Mouse (Mus musculus) small intestine, adult 2 months (tissue): Measurements from ENCODE around the gene Vwa1. TPM values are rescaled to one million over a fixed set of nuclear protein-coding genes. Genes with fewer than 3 reads are reported as not detected.

Experiments used
- H3K27ac ChIP-seq: fragments of 200-500 bp; 2 replicates; pipeline ENCODE4 v1.5.1; 2012; ENCODE audit warnings: low read depth, low read length, control low read depth, inconsistent platforms; ENCODE audit not compliant: insufficient read depth
- H3K27me3 ChIP-seq: fragments of 200-500 bp; 2 replicates; pipeline ENCODE4 v1.6.1; 2012; ENCODE audit warnings: mild to moderate bottlenecking, moderate library complexity, low read length, inconsistent platforms; ENCODE audit not compliant: control insufficient read depth, insufficient read depth
- H3K36me3 ChIP-seq: fragments of 200-500 bp; 2 replicates; pipeline ENCODE4 v1.6.1; 2012; ENCODE audit warnings: mild to moderate bottlenecking, low read length, control low read depth, inconsistent platforms; ENCODE audit not compliant: control insufficient read depth, insufficient read depth
- H3K4me1 ChIP-seq: fragments of 200-500 bp; 2 replicates; pipeline ENCODE4 v1.6.1; 2012; ENCODE audit warnings: low read length, inconsistent platforms, mixed read lengths; ENCODE audit not compliant: control insufficient read depth, insufficient read depth, insufficient read length
- H3K4me3 ChIP-seq: fragments of 200-500 bp; 2 replicates; pipeline ENCODE4 v1.5.1; 2012; ENCODE audit warnings: low read depth, mild to moderate bottlenecking, control low read depth, inconsistent platforms, low read length, moderate library complexity
- CTCF ChIP-seq: fragments of 200-500 bp; IDR thresholded peaks from 2 replicates; pipeline ENCODE4 v1.5.1; 2012; ENCODE audit warnings: low read depth, mild to moderate bottlenecking, control low read depth, inconsistent platforms, low read length, moderate library complexity, mixed read lengths; ENCODE audit not compliant: insufficient replicate concordance, insufficient read length; ENCODE audit errors: extremely low read depth
- POLR2A ChIP-seq: fragments of 200-500 bp; IDR thresholded peaks from 2 replicates; pipeline ENCODE4 v1.6.1; 2012; ENCODE audit warnings: low read depth, mild to moderate bottlenecking, control low read depth, inconsistent platforms, low read length, moderate library complexity
- WGBS: fragments of 180-500 bp; shearing (Covaris S2); methylation state at CpG from one replicate; pipeline ENCODE4 v1.1.7; 2018; 5-methylcytosine and 5-hydroxymethylcytosine counted together
- polyA plus RNA-seq: library from polyadenylated mRNA; depleted of rRNA; stranded (reverse); fragments of >200 nt; gene quantifications from 2 replicates; pipeline ENCODE4 v1.2.3, GENCODE M21; 2012; rRNA removed

Gene Vwa1
- polyA plus RNA-seq, 1 experiment: 125 TPM

GRCm38 (mm10) chr4:155736421-155736820 lies 38.1 kb downstream of the Vwa1 start:
- TF ChIP-seq CTCF (no peak), POLR2A (no peak)
- Histone ChIP-seq H3K4me3 (no peak overlapping the region), H3K27ac (no peak overlapping the region), H3K27me3 (no peaks in the 10 kb centered on the region), H3K4me1 (peaks cover 7% of the 10 kb centered on the region; the same call in 1 of the 2 replicates), H3K36me3 (peaks cover 13% of the 10 kb centered on the region)
- WGBS: 91% methylated on average over 5 of the region's 5 CpGs

- Histone ChIP-seq H3K4me1 (peaks cover 7% of the 10 kb centered on the region; the same call in 1 of the 2 replicates), H3K27ac (no peak overlapping the region), H3K36me3 (peaks cover 8% of the 10 kb centered on the region), H3K4me3 (peak overlapping the region; percentile 80), H3K27me3 (no peaks in the 10 kb centered on the region)
- WGBS: 69% methylated on average over 5 of the region's 5 CpGs
- TF ChIP-seq CTCF (no peak), POLR2A (no peak)
Observed at GRCm38 (mm10) chr4:155735788-155736187, 38.7 kb downstream of the Vwa1 start.

DNA sequence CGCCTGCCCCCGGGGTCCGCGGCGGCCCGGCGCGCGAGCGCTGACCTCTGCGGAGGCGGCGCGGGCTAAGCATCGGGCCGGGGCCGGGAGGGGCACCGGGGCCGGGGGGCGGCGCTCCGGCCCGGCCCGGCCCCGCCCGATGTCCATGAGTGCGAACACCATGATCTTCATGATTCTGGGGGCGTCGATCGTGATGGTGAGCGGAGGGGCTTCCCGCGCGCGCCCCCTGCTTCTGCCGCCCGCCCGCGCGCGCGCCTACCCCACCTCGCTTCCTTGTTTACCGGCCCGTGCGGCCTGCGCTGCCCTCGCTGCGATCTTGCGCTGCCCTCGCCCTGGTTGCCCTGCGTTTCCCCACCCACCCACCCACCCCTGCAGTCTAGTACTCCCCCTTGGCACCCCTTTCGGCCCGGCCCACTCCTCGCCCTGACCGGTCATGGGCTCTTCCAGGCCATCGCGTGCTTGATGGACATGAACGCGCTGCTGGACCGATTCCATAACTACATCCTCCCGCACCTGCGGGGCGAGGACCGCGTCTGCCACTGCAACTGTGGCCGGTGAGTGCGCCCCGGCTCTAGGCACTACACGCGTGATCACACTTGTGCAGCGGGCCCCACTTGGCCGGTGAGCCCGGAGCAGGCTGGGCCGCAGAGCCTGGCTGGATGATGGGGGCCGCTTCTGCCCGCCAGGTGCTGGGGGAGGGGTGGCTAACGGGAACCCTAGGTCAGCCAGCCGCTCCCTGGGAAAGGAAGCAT lies 39.4 kb downstream of the Vwa1 start:
- H3K4me3 ChIP-seq: peak overlapping the region; percentile 80
- H3K4me1 ChIP-seq: peaks cover 7% of the 10 kb centered on the region; the same call in 1 of the 2 replicates
- TF ChIP-seq CTCF (no peak), POLR2A (no peak)
- H3K27ac ChIP-seq: peak overlapping the region; percentile 63; the same call in 1 of the 2 replicates
- WGBS: 2% methylated on average over 79 of the region's 79 CpGs
- no peaks in the 10 kb centered on the region for H3K27me3 ChIP-seq
- H3K36me3 ChIP-seq: peaks cover 5% of the 10 kb centered on the region; the same call in 1 of the 2 replicates

DNA sequence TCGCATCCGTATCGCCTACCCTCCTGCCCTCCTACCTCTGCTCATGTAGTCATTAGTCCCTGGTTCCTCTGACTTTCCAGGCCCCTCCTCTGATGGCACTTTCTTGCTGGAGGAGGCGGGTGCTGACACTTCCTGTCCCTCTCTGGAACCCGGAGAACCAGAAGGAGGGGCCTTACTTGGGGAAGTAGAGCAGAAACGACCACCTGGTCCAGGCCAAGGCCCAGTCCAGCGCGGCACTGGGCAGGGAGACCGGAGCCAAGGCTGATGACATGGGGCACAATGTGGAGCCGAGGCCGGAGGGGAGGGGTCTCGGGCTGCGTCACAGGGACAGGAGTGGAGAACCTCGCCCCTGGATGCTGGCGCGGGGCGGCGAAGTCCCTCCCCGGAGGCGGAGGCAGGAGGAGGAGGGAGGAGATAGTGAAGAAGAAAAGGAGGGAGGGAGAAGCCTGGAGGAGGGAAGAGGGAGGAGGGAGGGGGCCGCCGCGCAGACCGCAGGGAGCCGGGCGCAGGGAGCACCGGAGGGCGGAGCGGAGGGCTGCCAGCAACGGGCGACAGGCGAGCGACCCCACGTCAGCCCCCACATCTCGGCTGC lies 40.1 kb downstream of the Vwa1 start, which contains the start of gene Tmem240:
Gene Tmem240 (plus strand): TSS at position 451 of the 592 bp plus-strand sequence.
- no peaks in the 10 kb centered on the region for H3K27me3 ChIP-seq
- TF ChIP-seq POLR2A (no peak), CTCF (no peak)
- H3K36me3 ChIP-seq: peaks cover 4% of the 10 kb centered on the region; the same call in 1 of the 2 replicates
- peak within 1 kb of the TSS; percentile 63 for H3K27ac ChIP-seq
- 1% methylated on average over 35 of the region's 35 CpGs for WGBS
- peak within 1 kb of the TSS; percentile 80 for H3K4me3 ChIP-seq
- H3K4me1 ChIP-seq: peaks cover 7% of the 10 kb centered on the region; the same call in 1 of the 2 replicates

GRCm38 (mm10) chr4:155733267-155733666 lies 41.2 kb downstream of the Vwa1 start:
- no peak for TF ChIP-seq POLR2A
- no peak for TF ChIP-seq CTCF
- Histone ChIP-seq H3K27ac (no peak overlapping the region), H3K4me3 (no peak overlapping the region), H3K36me3 (peaks cover 4% of the 10 kb centered on the region; the same call in 1 of the 2 replicates), H3K27me3 (no peaks in the 10 kb centered on the region), H3K4me1 (peaks cover 7% of the 10 kb centered on the region; the same call in 1 of the 2 replicates)
- WGBS: 86% methylated on average over 10 of the region's 10 CpGs

DNA sequence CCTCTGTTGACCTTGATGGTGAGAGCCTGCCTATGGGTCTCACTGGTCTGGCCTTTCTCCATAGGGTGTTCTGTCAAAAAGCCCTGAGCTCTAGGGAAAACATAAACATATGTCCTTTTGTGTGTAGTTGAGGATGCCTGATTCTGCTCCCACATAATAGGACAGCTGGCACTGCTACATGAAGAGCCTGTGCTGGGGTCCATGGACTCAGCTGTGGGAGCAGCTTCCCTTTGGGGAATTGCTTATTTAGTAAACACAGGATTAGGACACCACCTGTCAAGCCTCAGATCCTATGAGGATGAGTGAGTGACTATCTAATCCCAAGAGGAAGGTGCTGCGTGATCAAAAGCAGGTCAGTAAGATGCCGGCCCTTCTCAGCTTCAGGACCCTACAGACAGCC lies 46.5 kb downstream of the Vwa1 start:
- WGBS: 86% methylated on average over 2 of the region's 2 CpGs
- Histone ChIP-seq H3K4me3 (no peak overlapping the region), H3K27ac (no peak overlapping the region), H3K27me3 (no peaks in the 10 kb centered on the region), H3K36me3 (peaks cover 14% of the 10 kb centered on the region), H3K4me1 (no peaks in the 10 kb centered on the region)
- TF ChIP-seq POLR2A (no peak), CTCF (no peak)

GRCm38 (mm10) chr4:155721668-155722083 lies 52.8 kb downstream of the Vwa1 start:
- H3K4me3 ChIP-seq: no peak overlapping the region
- TF ChIP-seq CTCF (peak; percentile 33; the same call in 1 of the 2 replicates), POLR2A (no peak)
- H3K36me3 ChIP-seq: peaks cover 20% of the 10 kb centered on the region
- no peaks in the 10 kb centered on the region; the same call in 1 of the 2 replicates for H3K4me1 ChIP-seq
- H3K27ac ChIP-seq: no peak overlapping the region
- WGBS: 50% methylated on average over 4 of the region's 4 CpGs
- no peaks in the 10 kb centered on the region for H3K27me3 ChIP-seq

Other genes with a start within 250 kb of the Vwa1 start
- gene Nadk, start 212.3 kb downstream of the Vwa1 start, polyA plus RNA-seq: 76.8 and 135 TPM in 2 replicates
- 14.2 and 20.1 TPM in 2 replicates for gene Slc35e2, start 173.3 kb downstream of the Vwa1 start, polyA plus RNA-seq
- gene Cdk11b, start 149.8 kb downstream of the Vwa1 start, polyA plus RNA-seq: 24.6 and 51.4 TPM in 2 replicates
- gene Gm10563, start 129.3 kb downstream of the Vwa1 start, polyA plus RNA-seq: not detected in 2 replicates
- 32.6 and 55.1 TPM in 2 replicates for gene Mmp23, start 121.3 kb downstream of the Vwa1 start, polyA plus RNA-seq
- gene Mib2, start 105.5 kb downstream of the Vwa1 start, polyA plus RNA-seq: 46.3 and 85.4 TPM in 2 replicates
- gene Fndc10, start 80.4 kb downstream of the Vwa1 start, polyA plus RNA-seq: 12.5 and 24.0 TPM in 2 replicates
- gene Ssu72, start 69.9 kb downstream of the Vwa1 start, polyA plus RNA-seq: 87.2 and 140 TPM in 2 replicates
- 0.53 and 0.80 TPM in 2 replicates for gene Tmem240, start 39.9 kb downstream of the Vwa1 start, polyA plus RNA-seq
- gene Atad3a, start 13.6 kb downstream of the Vwa1 start, polyA plus RNA-seq: 57.3 and 65.5 TPM in 2 replicates
- gene Tmem88b, start 11.2 kb upstream of the Vwa1 start, polyA plus RNA-seq: 0.63 and 2.6 TPM in 2 replicates
- not detected in 2 replicates for gene Ankrd65, start 15.7 kb upstream of the Vwa1 start, polyA plus RNA-seq
- 34.5 and 36.4 TPM in 2 replicates for gene Mrpl20, start 28.2 kb upstream of the Vwa1 start, polyA plus RNA-seq
- gene Ccnl2, start 37.8 kb upstream of the Vwa1 start, polyA plus RNA-seq: 20.5 and 31.3 TPM in 2 replicates
- gene Aurkaip1, start 56.6 kb upstream of the Vwa1 start, polyA plus RNA-seq: 113 and 159 TPM in 2 replicates
- gene Mxra8, start 65.0 kb upstream of the Vwa1 start, polyA plus RNA-seq: 67.9 and 98.1 TPM in 2 replicates
- gene Dvl1, start 72.7 kb upstream of the Vwa1 start, polyA plus RNA-seq: 111 and 153 TPM in 2 replicates
- 1.0 and 1.8 TPM in 2 replicates for gene Tas1r3, start 88.7 kb upstream of the Vwa1 start, polyA plus RNA-seq
- gene Cptp, start 94.7 kb upstream of the Vwa1 start, polyA plus RNA-seq: 65.7 and 69.1 TPM in 2 replicates
- gene Ints11, start 94.8 kb upstream of the Vwa1 start, polyA plus RNA-seq: 15.0 and 26.0 TPM in 2 replicates
- 25.2 and 30.8 TPM in 2 replicates for gene Pusl1, start 117.1 kb upstream of the Vwa1 start, polyA plus RNA-seq
- 11.1 and 15.9 TPM in 2 replicates for gene Acap3, start 117.1 kb upstream of the Vwa1 start, polyA plus RNA-seq
- 73.5 and 206 TPM in 2 replicates for gene Ube2j2, start 169.1 kb upstream of the Vwa1 start, polyA plus RNA-seq
- 47.8 and 186 TPM in 2 replicates for gene C1qtnf12, start 187.6 kb upstream of the Vwa1 start, polyA plus RNA-seq
- gene B3galt6, start 218.0 kb upstream of the Vwa1 start, polyA plus RNA-seq: 5.5 and 7.4 TPM in 2 replicates
- gene Sdf4, start 218.2 kb upstream of the Vwa1 start, polyA plus RNA-seq: 44.0 and 80.5 TPM in 2 replicates
- 2.1 and 6.3 TPM in 2 replicates for gene Tnfrsf4, start 239.1 kb upstream of the Vwa1 start, polyA plus RNA-seq